Mouse (Mus musculus) heart, embryonic 12.5 days (tissue): ENCODE data around the gene Trim65. TPM values are rescaled to one million over a fixed set of nuclear protein-coding genes. Genes with fewer than 3 reads are reported as not detected.

Experiments used
- ATAC-seq: fragments of 200-750 bp; cut with Nextera tagmentation; 2 replicates; pipeline ENCODE4 v1.8.0; 2017; ENCODE audit warnings: moderate TSS enrichment, moderate library complexity; ENCODE audit not compliant: insufficient number of reproducible peaks, low FRiP score
- H3K27ac ChIP-seq: fragments of 300-500 bp; sonication (generic); 2 replicates; pipeline ENCODE4 v1.5.1; 2016; ENCODE audit warnings: mild to moderate bottlenecking, moderate library complexity; ENCODE audit not compliant: poor library complexity, severe bottlenecking
- H3K27me3 ChIP-seq: fragments of 300-500 bp; sonication (generic); replicated peaks from 2 replicates; pipeline ENCODE4 v1.6.1; 2016; ENCODE audit warnings: mild to moderate bottlenecking, moderate library complexity
- H3K36me3 ChIP-seq: fragments of 300-500 bp; sonication (generic); 2 replicates; pipeline ENCODE4 v1.6.1; 2016; ENCODE audit warnings: mild to moderate bottlenecking, moderate library complexity
- H3K4me1 ChIP-seq: fragments of 300-500 bp; sonication (generic); replicated peaks from 2 replicates; pipeline ENCODE4 v1.6.1; 2016; ENCODE audit warnings: mild to moderate bottlenecking
- H3K4me2 ChIP-seq: fragments of 300-500 bp; sonication (generic); 2 replicates; pipeline ENCODE4 v1.6.1; 2016; ENCODE audit warnings: mild to moderate bottlenecking, moderate library complexity
- H3K4me3 ChIP-seq: fragments of 300-500 bp; sonication (generic); 2 replicates; pipeline ENCODE4 v1.5.1; 2016; ENCODE audit warnings: mild to moderate bottlenecking
- H3K9ac ChIP-seq: fragments of 300-500 bp; sonication (generic); 2 replicates; pipeline ENCODE4 v1.6.1; 2016; ENCODE audit warnings: mild to moderate bottlenecking, moderate library complexity
- H3K9me3 ChIP-seq: fragments of 300-500 bp; sonication (generic); replicated peaks from 2 replicates; pipeline ENCODE4 v1.6.1; 2016; ENCODE audit warnings: mild to moderate bottlenecking, moderate library complexity
- WGBS: fragments of 180-500 bp; shearing (Covaris S2); methylation state at CpG from one replicate; pipeline ENCODE4 v1.1.7; 2016; 5-methylcytosine and 5-hydroxymethylcytosine counted together
- polyA plus RNA-seq: library from polyadenylated mRNA; unstranded; fragments of >200 nt; fragmentation: Nextera tagmentation; extraction: Ambion mirVana; gene quantifications from 2 replicates; pipeline ENCODE4 v1.2.1, GENCODE M21; 2016

Gene Trim65
- polyA plus RNA-seq, 1 experiment from 2014 or later = 4.9 TPM

DNA sequence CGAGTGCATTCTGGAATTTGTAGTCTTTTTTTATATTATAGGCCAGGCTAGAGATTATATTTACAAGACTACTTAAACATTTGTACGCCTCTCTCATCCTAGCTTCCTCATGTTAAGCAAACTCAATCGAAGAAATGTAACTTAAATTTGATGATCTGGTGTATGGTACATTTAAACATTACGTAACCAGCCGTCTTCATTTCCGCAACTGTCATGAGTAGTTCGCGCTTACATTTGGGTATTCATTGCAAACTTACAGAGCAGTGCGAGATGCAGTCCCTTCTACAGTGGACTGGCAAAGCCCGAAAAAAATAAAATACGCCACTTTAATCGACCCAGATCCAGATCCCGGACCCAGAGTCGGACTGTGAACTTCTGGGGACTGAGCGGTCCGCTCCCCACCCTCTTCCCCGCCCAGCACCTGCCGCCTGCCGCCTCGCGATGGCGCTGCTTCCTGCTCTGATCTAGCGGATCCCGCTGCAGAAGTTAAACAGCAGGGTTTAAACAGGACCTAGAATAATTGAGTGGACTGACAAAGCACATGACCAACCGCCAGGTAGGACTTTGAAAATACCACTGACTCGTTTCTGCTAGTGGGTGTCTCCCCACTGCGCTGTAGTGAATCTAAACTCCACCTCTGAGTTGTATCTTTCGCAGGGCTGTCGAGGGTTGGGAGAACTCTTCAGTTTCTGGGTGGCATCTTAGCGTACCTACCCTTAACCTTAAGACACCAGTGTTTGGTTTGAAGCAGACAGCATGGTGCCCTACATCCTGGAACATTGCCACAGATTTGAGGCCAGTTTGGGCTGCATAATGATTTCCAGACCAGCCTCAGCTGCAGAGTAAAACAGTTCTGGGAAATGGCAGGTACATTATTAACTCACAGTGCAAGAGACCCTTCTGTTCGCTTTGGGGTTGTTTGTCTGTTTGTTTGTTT lies 43.5 kb downstream of the Trim65 start:
- 4% methylated on average over 31 of the region's 31 CpGs for WGBS
- no peaks in the 10 kb centered on the region for H3K9me3 ChIP-seq
- ATAC-seq = peak; percentile 81
- H3K4me3 ChIP-seq = peak overlapping the region; percentile 62
- peaks cover 23% of the 10 kb centered on the region for H3K36me3 ChIP-seq
- H3K27ac ChIP-seq = peak overlapping the region; percentile 88
- H3K27me3 ChIP-seq = no peaks in the 10 kb centered on the region
- peak overlapping the region; percentile 69 for H3K4me2 ChIP-seq
- peaks cover 23% of the 10 kb centered on the region for H3K4me1 ChIP-seq
- peak overlapping the region; percentile 52; the same call in 1 of the 2 replicates for H3K9ac ChIP-seq

GRCm38 (mm10) chr11:116086258-116087193 lies 44.4 kb downstream of the Trim65 start, which contains the start of gene Wbp2:
TSS of gene Wbp2 (minus strand) at chr11:116086995.
- H3K27ac ChIP-seq = peak within 1 kb of the TSS; percentile 88
- 5% methylated on average over 39 of the region's 43 CpGs for WGBS
- ATAC-seq = peak; percentile 95

GRCm38 (mm10) chr11:116084166-116084565 lies 46.8 kb downstream of the Trim65 start:
- no peak for ATAC-seq
- H3K36me3 ChIP-seq = peaks cover 56% of the 10 kb centered on the region
- no peaks in the 10 kb centered on the region for H3K9me3 ChIP-seq
- H3K9ac ChIP-seq = no peak overlapping the region
- H3K4me3 ChIP-seq = no peak overlapping the region
- H3K4me1 ChIP-seq = peaks cover 25% of the 10 kb centered on the region
- no peaks in the 10 kb centered on the region for H3K27me3 ChIP-seq
- H3K4me2 ChIP-seq = no peak overlapping the region
- no peak overlapping the region for H3K27ac ChIP-seq
- 82% methylated on average over 6 of the region's 6 CpGs for WGBS

More at GRCm38 (mm10) chr11:116086258-116087193, 44.4 kb downstream of the Trim65 start, which contains the start of gene Wbp2:
- Histone ChIP-seq H3K4me3 (peak within 1 kb of the TSS; percentile 62), H3K4me2 (peak within 1 kb of the TSS; percentile 70), H3K9me3 (no peaks in the 10 kb centered on the region), H3K27me3 (no peaks in the 10 kb centered on the region), H3K4me1 (peaks cover 23% of the 10 kb centered on the region), H3K36me3 (peaks cover 33% of the 10 kb centered on the region), H3K9ac (peak within 1 kb of the TSS; percentile 73)

DNA sequence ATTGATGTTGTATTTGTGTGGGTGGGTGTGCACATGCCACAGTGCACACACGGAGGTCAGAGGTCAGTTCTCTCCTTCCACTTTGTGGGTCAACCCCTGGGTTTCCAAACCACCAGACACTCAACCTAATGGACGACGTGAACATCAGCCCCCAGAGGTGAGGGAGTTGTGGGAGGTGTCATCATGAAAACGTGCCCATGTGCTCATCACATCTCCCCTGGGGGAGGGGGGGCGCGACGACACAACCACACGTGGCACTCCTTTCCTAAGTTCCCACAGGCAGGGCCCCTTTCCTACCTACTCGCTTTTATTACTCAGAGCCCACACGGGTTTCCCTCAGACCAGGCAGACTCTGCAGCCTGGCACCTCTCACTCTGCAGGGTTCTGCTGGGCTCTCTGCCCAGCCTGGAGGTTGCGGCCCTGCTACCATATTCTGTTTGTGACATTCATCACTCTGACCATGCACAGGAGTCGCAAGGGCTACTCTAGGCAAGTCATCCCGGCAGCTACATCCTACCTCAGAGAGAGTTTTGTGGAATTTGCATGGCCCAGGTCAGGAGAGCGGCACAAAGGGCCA lies 47.7 kb downstream of the Trim65 start:
- Histone ChIP-seq H3K4me2 (no peak overlapping the region), H3K27me3 (no peaks in the 10 kb centered on the region), H3K9ac (no peak overlapping the region), H3K36me3 (peaks cover 62% of the 10 kb centered on the region), H3K9me3 (no peaks in the 10 kb centered on the region), H3K4me3 (no peak overlapping the region), H3K4me1 (peaks cover 30% of the 10 kb centered on the region), H3K27ac (no peak overlapping the region)
- 87% methylated on average over 14 of the region's 14 CpGs for WGBS
- no peak for ATAC-seq

GRCm38 (mm10) chr11:116081081-116081480 lies 49.8 kb downstream of the Trim65 start:
- H3K27me3 ChIP-seq = no peaks in the 10 kb centered on the region
- H3K4me1 ChIP-seq = peaks cover 43% of the 10 kb centered on the region
- H3K36me3 ChIP-seq = peaks cover 62% of the 10 kb centered on the region
- H3K4me2 ChIP-seq = no peak overlapping the region
- no peak overlapping the region for H3K4me3 ChIP-seq
- no peak overlapping the region for H3K27ac ChIP-seq
- WGBS = 75% methylated on average over 6 of the region's 6 CpGs
- H3K9me3 ChIP-seq = no peaks in the 10 kb centered on the region
- ATAC-seq = no peak
- no peak overlapping the region for H3K9ac ChIP-seq

DNA sequence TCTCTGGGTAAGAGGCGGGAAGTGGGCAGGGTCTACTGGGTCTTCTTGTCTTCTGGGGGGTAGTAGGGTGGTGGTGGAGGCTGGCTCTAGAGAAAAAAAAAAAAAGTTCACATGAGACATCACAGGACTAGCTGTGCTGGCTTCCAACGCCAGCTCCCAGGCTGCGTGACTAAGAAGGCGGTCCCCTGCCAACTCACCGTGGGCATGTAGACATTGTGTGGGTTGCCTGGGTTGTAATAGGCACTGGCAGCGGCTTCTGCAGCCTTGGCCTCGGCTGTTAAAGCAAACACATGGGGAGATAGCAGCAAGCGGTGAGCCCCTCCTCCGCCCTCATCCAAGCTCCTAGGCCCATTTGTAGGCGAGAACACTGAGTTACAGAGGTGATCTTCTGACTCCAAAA lies 51.4 kb downstream of the Trim65 start:
- Histone ChIP-seq H3K27me3 (no peaks in the 10 kb centered on the region), H3K9ac (no peak overlapping the region), H3K4me1 (peaks cover 42% of the 10 kb centered on the region), H3K36me3 (peaks cover 56% of the 10 kb centered on the region), H3K4me2 (no peak overlapping the region), H3K9me3 (no peaks in the 10 kb centered on the region), H3K27ac (no peak overlapping the region), H3K4me3 (no peak overlapping the region)
- 74% methylated on average over 10 of the region's 10 CpGs for WGBS
- ATAC-seq = no peak

GRCm38 (mm10) chr11:116078676-116079320 lies 52.1 kb downstream of the Trim65 start:
- Histone ChIP-seq H3K9ac (peak overlapping the region; percentile 26; the same call in 1 of the 2 replicates), H3K36me3 (peaks cover 51% of the 10 kb centered on the region), H3K4me1 (peaks cover 48% of the 10 kb centered on the region), H3K4me3 (no peak overlapping the region), H3K4me2 (no peak overlapping the region), H3K9me3 (no peaks in the 10 kb centered on the region), H3K27me3 (no peaks in the 10 kb centered on the region), H3K27ac (peak overlapping the region; percentile 29)
- no peak for ATAC-seq
- WGBS = 43% methylated on average over 10 of the region's 10 CpGs

GRCm38 (mm10) chr11:116078221-116078620 lies 52.7 kb downstream of the Trim65 start:
- no peaks in the 10 kb centered on the region for H3K9me3 ChIP-seq
- H3K9ac ChIP-seq = peak overlapping the region; percentile 39; the same call in 1 of the 2 replicates
- ATAC-seq = no peak
- H3K4me3 ChIP-seq = peak overlapping the region; percentile 24
- H3K4me2 ChIP-seq = peak overlapping the region; percentile 61
- peaks cover 54% of the 10 kb centered on the region for H3K4me1 ChIP-seq
- WGBS = 22% methylated on average over 16 of the region's 16 CpGs
- H3K27me3 ChIP-seq = no peaks in the 10 kb centered on the region
- H3K36me3 ChIP-seq = peaks cover 45% of the 10 kb centered on the region
- peak overlapping the region; percentile 31; the same call in 1 of the 2 replicates for H3K27ac ChIP-seq

DNA sequence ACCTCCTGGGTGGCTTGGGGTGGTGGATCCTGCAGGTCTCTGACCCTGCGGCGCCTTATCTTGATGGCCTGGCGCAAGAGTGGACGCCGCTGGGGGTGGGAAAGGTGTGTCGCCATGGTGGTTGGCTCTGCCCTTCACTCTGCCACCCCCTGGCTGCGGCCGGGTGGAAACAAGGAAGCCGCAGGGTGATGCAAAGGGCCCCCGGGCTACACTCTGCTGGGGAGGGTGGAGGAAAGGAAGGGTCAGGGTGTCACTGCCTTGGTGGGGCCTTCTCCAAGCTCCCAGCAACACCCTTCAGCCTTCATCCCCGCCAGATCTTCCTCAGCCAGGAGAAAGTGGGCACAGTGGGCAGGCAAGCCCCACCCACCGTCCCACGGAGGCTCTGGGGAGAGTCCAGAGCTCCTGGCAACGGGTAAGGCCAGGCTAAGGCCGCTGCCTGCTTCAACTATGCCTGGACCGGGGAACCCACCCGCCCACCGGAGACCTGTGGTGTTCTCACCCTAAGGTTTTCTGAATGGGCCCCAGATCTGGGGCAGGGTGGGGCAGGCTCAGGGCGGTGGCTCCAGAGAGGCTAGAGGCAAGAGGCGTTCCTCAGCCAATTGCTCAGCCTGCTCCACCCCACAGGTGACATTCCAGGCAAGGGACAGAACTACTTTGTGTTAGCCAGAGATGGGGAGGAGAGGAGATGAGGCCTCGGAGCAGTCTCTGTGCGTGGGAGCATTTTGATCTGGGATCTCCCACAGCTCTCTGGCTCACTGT lies 53.3 kb downstream of the Trim65 start, which contains the start of gene Unc13d:
TSS of gene Unc13d (minus strand) at position 516 of the 759 bp plus-strand sequence.
- H3K27ac ChIP-seq = peak within 1 kb of the TSS; percentile 31
- 58% methylated on average over 22 of the region's 22 CpGs for WGBS
- peak; percentile 60 for ATAC-seq

More for the DNA sequence above, 53.3 kb downstream of the Trim65 start, which contains the start of gene Unc13d:
- peak within 1 kb of the TSS; percentile 39 for H3K9ac ChIP-seq
- H3K9me3 ChIP-seq = no peaks in the 10 kb centered on the region
- H3K4me3 ChIP-seq = peak within 1 kb of the TSS; percentile 24
- H3K4me1 ChIP-seq = peaks cover 58% of the 10 kb centered on the region
- no peaks in the 10 kb centered on the region for H3K27me3 ChIP-seq
- H3K4me2 ChIP-seq = peak within 1 kb of the TSS; percentile 61
- H3K36me3 ChIP-seq = peaks cover 41% of the 10 kb centered on the region
